Mouse (Mus musculus) ES-E14 (cell line): Measurements from ENCODE around the gene Stmnd1. TPM values are rescaled to one million over a fixed set of nuclear protein-coding genes. Genes with fewer than 3 reads are reported as not detected.

Experiments used
- DNase-seq: peaks from one replicate; pipeline ENCODE4 v3.0.0-alpha.2; 2013; ENCODE audit warnings: low read depth, low spot score
- H3K27ac ChIP-seq: 2 replicates; pipeline ENCODE4 v1.5.1; 2012; ENCODE audit warnings: low read depth, mild to moderate bottlenecking, low read length, moderate library complexity, mixed read lengths; ENCODE audit not compliant: poor library complexity, insufficient read depth, severe bottlenecking
- H3K36me3 ChIP-seq: 2 replicates; pipeline ENCODE4 v1.6.1; 2012; ENCODE audit warnings: mild to moderate bottlenecking, low read length, moderate library complexity, mixed read lengths; ENCODE audit not compliant: control insufficient read depth, poor library complexity, insufficient read depth, severe bottlenecking
- H3K4me1 ChIP-seq, 2 experiments: fragments of 150-350 bp in 1 of 2; sonication (generic) in 1 of 2; 2 replicates each; pipeline ENCODE4 v1.6.1; 2012; ENCODE audit warnings: low read length in 2 of 2, mild to moderate bottlenecking in 1 of 2, mixed read lengths in 1 of 2; ENCODE audit not compliant: control insufficient read depth in 2 of 2, insufficient read depth in 2 of 2, poor library complexity in 1 of 2
- H3K4me3 ChIP-seq, 2 experiments: fragments of 150-350 bp in 1 of 2; sonication (generic) in 1 of 2; 2 replicates each; pipeline ENCODE4 v1.5.1; 2012; ENCODE audit warnings: low read length in 2 of 2, low read depth in 1 of 2, mild to moderate bottlenecking in 1 of 2, mixed read lengths in 1 of 2; ENCODE audit not compliant: insufficient read depth in 1 of 2, poor library complexity in 1 of 2, severe bottlenecking in 1 of 2
- H3K9ac ChIP-seq: 2 replicates; pipeline ENCODE4 v1.6.1; 2012; ENCODE audit warnings: low read depth, mild to moderate bottlenecking, low read length, mixed read lengths; ENCODE audit not compliant: poor library complexity, insufficient read depth, severe bottlenecking
- H3K9me3 ChIP-seq: fragments of 150-350 bp; sonication (generic); 2 replicates; pipeline ENCODE4 v1.6.1; 2012; ENCODE audit warnings: low read depth, mild to moderate bottlenecking, low read length; ENCODE audit not compliant: control insufficient read depth, insufficient read depth
- CHD2 ChIP-seq: IDR thresholded peaks from 2 replicates; pipeline ENCODE4 v1.6.1; 2014; ENCODE audit warnings: mild to moderate bottlenecking, low read depth, low read length, inconsistent platforms
- HCFC1 ChIP-seq: IDR thresholded peaks from 2 replicates; pipeline ENCODE4 v1.6.1; 2012; ENCODE audit warnings: low read length, inconsistent platforms, borderline replicate concordance; ENCODE audit not compliant: insufficient read depth
- MAFK ChIP-seq: IDR thresholded peaks from 2 replicates; pipeline ENCODE4 v1.6.1; 2014; ENCODE audit warnings: mild to moderate bottlenecking, low read depth, low read length, inconsistent platforms; ENCODE audit not compliant: insufficient read depth
- ZC3H11A ChIP-seq: IDR thresholded peaks from 2 replicates; pipeline ENCODE4 v1.6.1; 2012; ENCODE audit warnings: low read depth, mild to moderate bottlenecking, inconsistent platforms, low read length, borderline replicate concordance
- ZNF384 ChIP-seq: IDR thresholded peaks from 2 replicates; pipeline ENCODE4 v1.6.1; 2012; ENCODE audit warnings: low read depth, low read length, inconsistent platforms
- in situ Hi-C, 2 experiments: fragments of 600-800 bp; cut with MboI; formaldehyde crosslinking; loops; one replicate each; pipeline ENCODE4 v1.15.1; 2025; ENCODE audit warnings: low sequenced_read_pairs in 2 of 2, inconsistent platforms in 1 of 2; ENCODE audit not compliant: unreplicated experiment in 2 of 2
- total RNA-seq: library from RNA; depleted of rRNA; stranded (reverse); fragments of 300-350 nt; gene quantifications from 2 replicates; pipeline ENCODE4 v1.2.3, GENCODE M21; 2012

The Stmnd1 gene
- total RNA-seq, 1 experiment, result not detected

GRCm38 (mm10) chr13:46237723-46238349 is 35.7 kb upstream of the Stmnd1 start:
- DNase-seq, result no peak
- no peaks in the 10 kb centered on the region for H3K9me3 ChIP-seq
- H3K9ac ChIP-seq, result no peak overlapping the region
- no peaks in the 10 kb centered on the region for H3K4me1 ChIP-seq
- H3K4me3 ChIP-seq, result no peak overlapping the region
- TF ChIP-seq ZNF384 (no peak), MAFK (no peak), HCFC1 (no peak), CHD2 (no peak), ZC3H11A (no peak)
- H3K27ac ChIP-seq, result no peak overlapping the region
- no peaks in the 10 kb centered on the region for H3K36me3 ChIP-seq
- in situ Hi-C loops, result no loop called here

- H3K4me3 ChIP-seq, result no peak overlapping the region
- in situ Hi-C loops, result no loop called here
- no peaks in the 10 kb centered on the region for H3K9me3 ChIP-seq
- no peak overlapping the region for H3K9ac ChIP-seq
- H3K27ac ChIP-seq, result no peak overlapping the region
- DNase-seq, result no peak
- TF ChIP-seq ZC3H11A, result no peak
- no peak for TF ChIP-seq CHD2
- TF ChIP-seq MAFK, result no peak
- no peak for TF ChIP-seq HCFC1
- no peak for TF ChIP-seq ZNF384
- H3K36me3 ChIP-seq, result no peaks in the 10 kb centered on the region
- H3K4me1 ChIP-seq, result no peaks in the 10 kb centered on the region
Measured at GRCm38 (mm10) chr13:46238796-46239195, 34.7 kb upstream of the Stmnd1 start.

- in situ Hi-C loops, result no loop called here
- H3K27ac ChIP-seq, result no peak overlapping the region
- H3K36me3 ChIP-seq, result no peaks in the 10 kb centered on the region
- no peak for DNase-seq
- TF ChIP-seq CHD2 (no peak), ZNF384 (no peak), MAFK (no peak), HCFC1 (no peak), ZC3H11A (no peak)
- H3K9me3 ChIP-seq, result no peaks in the 10 kb centered on the region
- H3K4me1 ChIP-seq, result no peaks in the 10 kb centered on the region
- no peak overlapping the region for H3K4me3 ChIP-seq
- no peak overlapping the region for H3K9ac ChIP-seq
Measured at GRCm38 (mm10) chr13:46241391-46242188, 31.9 kb upstream of the Stmnd1 start.

- Histone ChIP-seq H3K4me3 (no peak overlapping the region), H3K9me3 (no peaks in the 10 kb centered on the region), H3K4me1 (no peaks in the 10 kb centered on the region), H3K9ac (no peak overlapping the region), H3K27ac (no peak overlapping the region), H3K36me3 (no peaks in the 10 kb centered on the region)
- in situ Hi-C loops, result no loop called here
- DNase-seq, result no peak
- TF ChIP-seq CHD2, result no peak
- no peak for TF ChIP-seq MAFK
- no peak for TF ChIP-seq HCFC1
- TF ChIP-seq ZNF384, result no peak
- no peak for TF ChIP-seq ZC3H11A
Measured at GRCm38 (mm10) chr13:46253753-46254152, 19.8 kb upstream of the Stmnd1 start.
